Mouse (Mus musculus) lung, embryonic 16.5 days (tissue): ENCODE measurements around the gene Tent5a. TPM values are rescaled to one million over a fixed set of nuclear protein-coding genes. Genes with fewer than 3 reads are reported as not detected.

Experiments used
- ATAC-seq: fragments of 200-750 bp; cut with Nextera tagmentation; 2 replicates; pipeline ENCODE4 v1.8.0; 2017; ENCODE audit warnings: low read depth, mild to moderate bottlenecking, moderate library complexity
- H3K27ac ChIP-seq: fragments of 300-500 bp; sonication (generic); 2 replicates; pipeline ENCODE4 v1.5.1; 2014; ENCODE audit warnings: mild to moderate bottlenecking, control low read depth, low read length
- H3K27me3 ChIP-seq: fragments of 300-500 bp; sonication (generic); 2 replicates; pipeline ENCODE4 v1.6.1; 2014; ENCODE audit warnings: low read depth, low read length, mixed read lengths; ENCODE audit not compliant: control insufficient read depth, insufficient read depth
- H3K36me3 ChIP-seq: fragments of 300-500 bp; sonication (generic); 2 replicates; pipeline ENCODE4 v1.6.1; 2014; ENCODE audit warnings: low read length; ENCODE audit not compliant: control insufficient read depth, insufficient read depth
- H3K4me1 ChIP-seq: fragments of 300-500 bp; sonication (generic); replicated peaks from 2 replicates; pipeline ENCODE4 v1.6.1; 2014; ENCODE audit warnings: low read length, mixed read lengths; ENCODE audit not compliant: control insufficient read depth, insufficient read depth
- H3K4me2 ChIP-seq: fragments of 300-500 bp; sonication (generic); 2 replicates; pipeline ENCODE4 v1.6.1; 2014; ENCODE audit warnings: low read depth, low read length, control low read depth
- H3K4me3 ChIP-seq: fragments of 300-500 bp; sonication (generic); 2 replicates; pipeline ENCODE4 v1.5.1; 2014; ENCODE audit warnings: mild to moderate bottlenecking, low read length, control low read depth
- H3K9ac ChIP-seq: fragments of 300-500 bp; sonication (generic); 2 replicates; pipeline ENCODE4 v1.6.1; 2014; ENCODE audit warnings: low read length, control low read depth
- H3K9me3 ChIP-seq: fragments of 300-500 bp; sonication (generic); 2 replicates; pipeline ENCODE4 v1.6.1; 2016; ENCODE audit warnings: low read length; ENCODE audit not compliant: control insufficient read depth
- WGBS: fragments of 180-500 bp; shearing (Covaris S2); extraction: QIAGEN DNeasy Blood & Tissue Kit; methylation state at CpG from one replicate; pipeline ENCODE4 v1.1.7; 2014; 5-methylcytosine and 5-hydroxymethylcytosine counted together
- polyA plus RNA-seq: library from polyadenylated mRNA; unstranded; fragments of >200 nt; fragmentation: Nextera tagmentation; extraction: Ambion mirVana; gene quantifications from 2 replicates; pipeline ENCODE4 v1.2.1, GENCODE M21; 2015

The Tent5a gene
- polyA plus RNA-seq, 1 experiment from 2014 or later, result 9.7 TPM

- WGBS, result 50% methylated on average over 8 of the region's 8 CpGs
- no peak for ATAC-seq
These were observed 6.8 kb downstream of the Tent5a start for GRCm38 (mm10) chr9:85320167-85320951.

GRCm38 (mm10) chr9:85316122-85316521 lies 11.0 kb downstream of the Tent5a start:
- no peaks in the 10 kb centered on the region for H3K27me3 ChIP-seq
- no peaks in the 10 kb centered on the region for H3K9me3 ChIP-seq
- no peak for ATAC-seq
- H3K9ac ChIP-seq, result no peak overlapping the region
- H3K4me3 ChIP-seq, result no peak overlapping the region
- no peaks in the 10 kb centered on the region for H3K36me3 ChIP-seq
- H3K4me2 ChIP-seq, result no peak overlapping the region
- H3K4me1 ChIP-seq, result no peaks in the 10 kb centered on the region; the same call in 1 of the 2 replicates
- no peak overlapping the region for H3K27ac ChIP-seq
- WGBS, result 30% methylated on average over 1 of the region's 1 CpGs

More at GRCm38 (mm10) chr9:85320167-85320951, 6.8 kb downstream of the Tent5a start:
- H3K27me3 ChIP-seq, result no peaks in the 10 kb centered on the region
- H3K36me3 ChIP-seq, result no peaks in the 10 kb centered on the region
- no peak overlapping the region for H3K27ac ChIP-seq
- no peak overlapping the region for H3K4me2 ChIP-seq
- no peak overlapping the region for H3K4me3 ChIP-seq
- no peak overlapping the region for H3K9ac ChIP-seq
- H3K9me3 ChIP-seq, result no peaks in the 10 kb centered on the region
- no peaks in the 10 kb centered on the region; the same call in 1 of the 2 replicates for H3K4me1 ChIP-seq

- Histone ChIP-seq H3K9ac (no peak within 1 kb of the TSS), H3K4me2 (no peak within 1 kb of the TSS), H3K36me3 (no peaks in the 10 kb centered on the region), H3K27ac (no peak within 1 kb of the TSS), H3K27me3 (no peaks in the 10 kb centered on the region), H3K4me1 (no peaks in the 10 kb centered on the region), H3K4me3 (no peak within 1 kb of the TSS), H3K9me3 (no peaks in the 10 kb centered on the region)
- ATAC-seq, result no peak
- 85% methylated on average over 6 of the region's 6 CpGs for WGBS
These were observed 14.7 kb downstream of the Tent5a start, which contains the start of gene Gm11114 for GRCm38 (mm10) chr9:85312473-85312872. TSS of gene Gm11114 (plus strand) at chr9:85312773.

- Histone ChIP-seq H3K9me3 (no peaks in the 10 kb centered on the region), H3K27me3 (no peaks in the 10 kb centered on the region), H3K4me2 (no peak overlapping the region), H3K36me3 (no peaks in the 10 kb centered on the region), H3K9ac (no peak overlapping the region), H3K4me3 (no peak overlapping the region), H3K27ac (no peak overlapping the region), H3K4me1 (no peaks in the 10 kb centered on the region)
- ATAC-seq, result no peak
- WGBS, result 68% methylated on average over 3 of the region's 3 CpGs
These were observed 23.8 kb downstream of the Tent5a start for GRCm38 (mm10) chr9:85303378-85303777.

GRCm38 (mm10) chr9:85302849-85303248 lies 24.3 kb downstream of the Tent5a start:
- Histone ChIP-seq H3K27ac (no peak overlapping the region), H3K27me3 (no peaks in the 10 kb centered on the region), H3K9me3 (no peaks in the 10 kb centered on the region), H3K4me3 (no peak overlapping the region), H3K36me3 (no peaks in the 10 kb centered on the region), H3K4me2 (no peak overlapping the region), H3K9ac (no peak overlapping the region), H3K4me1 (no peaks in the 10 kb centered on the region)
- 70% methylated on average over 4 of the region's 4 CpGs for WGBS
- no peak for ATAC-seq

- ATAC-seq, result no peak
- Histone ChIP-seq H3K4me2 (no peak overlapping the region), H3K4me3 (no peak overlapping the region), H3K36me3 (no peaks in the 10 kb centered on the region), H3K9ac (no peak overlapping the region), H3K27ac (no peak overlapping the region), H3K4me1 (no peaks in the 10 kb centered on the region), H3K9me3 (no peaks in the 10 kb centered on the region), H3K27me3 (no peaks in the 10 kb centered on the region)
- WGBS, result 59% methylated on average over 2 of the region's 2 CpGs
These were observed 53.0 kb downstream of the Tent5a start for GRCm38 (mm10) chr9:85274114-85274513.

Other genes starting within 250 kb of the Tent5a start
- not detected in 2 replicates for gene Gm11114, start 14.6 kb downstream of the Tent5a start, polyA plus RNA-seq